Mouse (Mus musculus): Measurements from ENCODE around the gene Setd5. TPM values are rescaled to one million over a fixed set of nuclear protein-coding genes. Genes with fewer than 3 reads are reported as not detected.
A peak's percentile ranks its signal among the peaks of the same experiment; 100 is the strongest.

The Setd5 gene
- total and polyA plus RNA-seq, 3 experiments = 24.3 to 96.9 (median 72.0) TPM

GRCm38 (mm10) chr6:113193765-113194460 is 116.7 kb downstream of the Setd5 start:
- peak; percentile 30 for DNase-seq

- DNase-seq = no peak
Observed at GRCm38 (mm10) chr6:113194517-113194840, 117.3 kb downstream of the Setd5 start.

- DNase-seq = no peak
Observed at GRCm38 (mm10) chr6:113194841-113195595, 117.9 kb downstream of the Setd5 start, which contains the start of gene Lhfpl4. Lhfpl4 (minus strand) TSS chr6:113195384.

GRCm38 (mm10) chr6:113195596-113195992 is 118.4 kb downstream of the Setd5 start:
- no peak for DNase-seq

Other genes starting within 250 kb of the Setd5 start
- 10 to 100 TPM; 14.3 to 21.2 TPM for gene Srgap3, start 130.1 kb upstream of the Setd5 start, total RNA-seq (2021)
- 3.2 and 3.7 TPM in 2 replicates for gene Srgap3, start 130.1 kb upstream of the Setd5 start, polyA plus RNA-seq (2012; rRNA removed)
- gene Thumpd3, start 31.1 kb upstream of the Setd5 start, total RNA-seq (2021) = 10 to 100 TPM; 32.7 to 35.2 TPM
- 2.8 and 3.0 TPM in 2 replicates for gene Thumpd3, start 31.1 kb upstream of the Setd5 start, polyA plus RNA-seq (2012; rRNA removed)
- 1 to 10 TPM; 2.3 to 5.4 TPM for gene Lhfpl4, start 118.0 kb downstream of the Setd5 start, total RNA-seq (2021)
- gene Lhfpl4, start 118.0 kb downstream of the Setd5 start, polyA plus RNA-seq (2012; rRNA removed) = 3.8 and 5.5 TPM in 2 replicates
- gene Mtmr14, start 160.5 kb downstream of the Setd5 start, total RNA-seq (2021) = 10 to 100 TPM; 14.8 to 23.8 TPM
- gene Mtmr14, start 160.5 kb downstream of the Setd5 start, polyA plus RNA-seq (2012; rRNA removed) = 46.7 and 47.1 TPM in 2 replicates
- gene Cpne9, start 204.9 kb downstream of the Setd5 start, total RNA-seq (2021) = 1 to 10 TPM; 2.8 to 3.4 TPM
- gene Cpne9, start 204.9 kb downstream of the Setd5 start, polyA plus RNA-seq (2012; rRNA removed) = 2.2 and 7.4 TPM in 2 replicates
- 10 to 100 TPM; 23.8 to 24.2 TPM for gene Brpf1, start 229.8 kb downstream of the Setd5 start, total RNA-seq (2021)
- 14.3 and 15.1 TPM in 2 replicates for gene Brpf1, start 229.8 kb downstream of the Setd5 start, polyA plus RNA-seq (2012; rRNA removed)
- 10 to 100 TPM; 10.5 to 16.4 TPM for gene Ogg1, start 249.6 kb downstream of the Setd5 start, total RNA-seq (2021)
- gene Ogg1, start 249.6 kb downstream of the Setd5 start, polyA plus RNA-seq (2012; rRNA removed) = 22.0 and 22.3 TPM in 2 replicates

Data from adrenal gland, adult 2 months (tissue).